Mouse (Mus musculus) midbrain, embryonic 11.5 days (tissue): Measurements from ENCODE around the gene Os9. TPM values are rescaled to one million over a fixed set of nuclear protein-coding genes. Genes with fewer than 3 reads are reported as not detected.
"Not testable (repeated sequence)": the region's sequence is repeated elsewhere in the genome, so short reads cannot be mapped to it uniquely, and the experiment has no call there.

Experiments used
- ATAC-seq: fragments of 200-750 bp; cut with Nextera tagmentation; 2 replicates; pipeline ENCODE4 v1.8.0; 2017; ENCODE audit warnings: moderate TSS enrichment, moderate library complexity; ENCODE audit not compliant: low FRiP score
- DNase-seq: peaks from one replicate; pipeline ENCODE4 v3.0.0; 2015; ENCODE audit warnings: low spot score; ENCODE audit errors: missing footprints
- H3K27ac ChIP-seq: fragments of 300-500 bp; sonication (generic); 2 replicates; pipeline ENCODE4 v1.5.1; 2014; ENCODE audit warnings: low read depth, low read length
- H3K27me3 ChIP-seq: fragments of 300-500 bp; sonication (generic); 2 replicates; pipeline ENCODE4 v1.6.1; 2014; ENCODE audit warnings: mild to moderate bottlenecking, low read length, moderate library complexity, mixed read lengths; ENCODE audit not compliant: control insufficient read depth, insufficient read depth
- H3K36me3 ChIP-seq: fragments of 300-500 bp; sonication (generic); 2 replicates; pipeline ENCODE4 v1.6.1; 2014; ENCODE audit warnings: mild to moderate bottlenecking, low read length, moderate library complexity, mixed read lengths; ENCODE audit not compliant: control insufficient read depth, insufficient read depth
- H3K4me1 ChIP-seq: fragments of 300-500 bp; sonication (generic); 2 replicates; pipeline ENCODE4 v1.6.1; 2014; ENCODE audit warnings: low read length; ENCODE audit not compliant: control insufficient read depth, insufficient read depth
- H3K4me2 ChIP-seq: fragments of 300-500 bp; sonication (generic); 2 replicates; pipeline ENCODE4 v1.6.1; 2014; ENCODE audit warnings: mild to moderate bottlenecking, moderate library complexity
- H3K4me3 ChIP-seq: fragments of 300-500 bp; sonication (generic); 2 replicates; pipeline ENCODE4 v1.5.1; 2014; ENCODE audit warnings: low read depth, low read length
- H3K9ac ChIP-seq: fragments of 300-500 bp; sonication (generic); 2 replicates; pipeline ENCODE4 v1.6.1; 2014; ENCODE audit warnings: low read length
- H3K9me3 ChIP-seq: fragments of 300-500 bp; sonication (generic); 2 replicates; pipeline ENCODE4 v1.6.1; 2016; ENCODE audit warnings: low read length; ENCODE audit not compliant: control insufficient read depth
- WGBS: fragments of 180-500 bp; shearing (Covaris S2); extraction: QIAGEN DNeasy Blood & Tissue Kit; methylation state at CpG from one replicate; pipeline ENCODE4 v1.1.7; 2014; 5-methylcytosine and 5-hydroxymethylcytosine counted together
- polyA plus RNA-seq: library from polyadenylated mRNA; unstranded; fragments of >200 nt; fragmentation: Nextera tagmentation; extraction: Ambion mirVana; gene quantifications from 2 replicates; pipeline ENCODE4 v1.2.1, GENCODE M21; 2014

The Os9 gene
- polyA plus RNA-seq, 1 experiment from 2014 or later, result 49.7 TPM

- DNase-seq, result no peak
- no peak for ATAC-seq
- WGBS, result 57% methylated on average over 4 of the region's 4 CpGs
- peaks cover 24% of the 10 kb centered on the region for H3K4me1 ChIP-seq
- H3K27me3 ChIP-seq, result peaks cover 19% of the 10 kb centered on the region
- H3K9ac ChIP-seq, result no peak overlapping the region
- no peak overlapping the region for H3K27ac ChIP-seq
- no peak overlapping the region for H3K4me2 ChIP-seq
- H3K9me3 ChIP-seq, result no peaks in the 10 kb centered on the region
- H3K36me3 ChIP-seq, result no peaks in the 10 kb centered on the region
- H3K4me3 ChIP-seq, result no peak overlapping the region
Observed at GRCm38 (mm10) chr10:127076082-127076481, 44.8 kb downstream of the Os9 start.

GRCm38 (mm10) chr10:127075651-127076050 lies 45.3 kb downstream of the Os9 start:
- H3K9ac ChIP-seq, result no peak overlapping the region
- H3K27me3 ChIP-seq, result peaks cover 15% of the 10 kb centered on the region
- H3K4me3 ChIP-seq, result no peak overlapping the region
- WGBS, result 83% methylated on average over 8 of the region's 8 CpGs
- H3K9me3 ChIP-seq, result no peaks in the 10 kb centered on the region
- H3K27ac ChIP-seq, result no peak overlapping the region
- peaks cover 19% of the 10 kb centered on the region for H3K4me1 ChIP-seq
- no peaks in the 10 kb centered on the region for H3K36me3 ChIP-seq
- ATAC-seq (no peak), DNase-seq (no peak)
- no peak overlapping the region for H3K4me2 ChIP-seq

GRCm38 (mm10) chr10:127075080-127075479 lies 45.9 kb downstream of the Os9 start, which contains the start of gene Agap2:
Gene Agap2 (plus strand): TSS chr10:127075284.
- peaks cover 9% of the 10 kb centered on the region for H3K27me3 ChIP-seq
- 68% methylated on average over 9 of the region's 9 CpGs for WGBS
- H3K36me3 ChIP-seq, result no peaks in the 10 kb centered on the region
- no peak within 1 kb of the TSS for H3K4me2 ChIP-seq
- H3K4me3 ChIP-seq, result no peak within 1 kb of the TSS
- no peak within 1 kb of the TSS for H3K27ac ChIP-seq
- H3K9me3 ChIP-seq, result no peaks in the 10 kb centered on the region
- H3K9ac ChIP-seq, result no peak within 1 kb of the TSS
- ATAC-seq (no peak), DNase-seq (no peak)
- peaks cover 15% of the 10 kb centered on the region for H3K4me1 ChIP-seq

- no peak overlapping the region for H3K9ac ChIP-seq
- no peaks in the 10 kb centered on the region for H3K9me3 ChIP-seq
- H3K4me3 ChIP-seq, result no peak overlapping the region
- no peaks in the 10 kb centered on the region for H3K27me3 ChIP-seq
- ATAC-seq (no peak), DNase-seq (no peak)
- peaks cover 18% of the 10 kb centered on the region for H3K4me1 ChIP-seq
- 97% methylated on average over 1 of the region's 1 CpGs for WGBS
- H3K4me2 ChIP-seq, result no peak overlapping the region
- H3K27ac ChIP-seq, result no peak overlapping the region
- H3K36me3 ChIP-seq, result no peaks in the 10 kb centered on the region
Observed at GRCm38 (mm10) chr10:127073981-127074380, 47.0 kb downstream of the Os9 start.

GRCm38 (mm10) chr10:127072969-127073368 lies 48.0 kb downstream of the Os9 start:
- H3K27ac ChIP-seq, result not testable (repeated sequence)

GRCm38 (mm10) chr10:127072270-127072669 lies 48.7 kb downstream of the Os9 start:
- H3K4me2 ChIP-seq, DNase-seq: not testable (repeated sequence)
- 88% methylated on average over 4 of the region's 4 CpGs for WGBS

More at GRCm38 (mm10) chr10:127072969-127073368, 48.0 kb downstream of the Os9 start:
- not testable (repeated sequence) for H3K4me3 ChIP-seq, ATAC-seq, DNase-seq, H3K4me2 ChIP-seq, H3K36me3 ChIP-seq, H3K27me3 ChIP-seq, H3K9ac ChIP-seq, H3K9me3 ChIP-seq
- WGBS, result 85% methylated on average over 2 of the region's 2 CpGs
- H3K4me1 ChIP-seq, result peaks cover 17% of the 10 kb centered on the region

GRCm38 (mm10) chr10:127071203-127071602 lies 49.7 kb downstream of the Os9 start:
- peaks cover 14% of the 10 kb centered on the region for H3K4me1 ChIP-seq
- peaks cover 15% of the 10 kb centered on the region for H3K36me3 ChIP-seq
- DNase-seq (no peak), ATAC-seq (no peak)
- H3K27ac ChIP-seq, result no peak overlapping the region
- WGBS, result 82% methylated on average over 9 of the region's 9 CpGs
- no peaks in the 10 kb centered on the region for H3K9me3 ChIP-seq
- peak overlapping the region; percentile 77 for H3K9ac ChIP-seq
- peak overlapping the region; percentile 79 for H3K4me2 ChIP-seq
- peak overlapping the region; percentile 63 for H3K4me3 ChIP-seq
- H3K27me3 ChIP-seq, result no peaks in the 10 kb centered on the region

More at GRCm38 (mm10) chr10:127072270-127072669, 48.7 kb downstream of the Os9 start:
- H3K36me3 ChIP-seq, ATAC-seq, H3K9me3 ChIP-seq, H3K27me3 ChIP-seq, H3K4me3 ChIP-seq, H3K9ac ChIP-seq, H3K27ac ChIP-seq: not testable (repeated sequence)
- peaks cover 14% of the 10 kb centered on the region for H3K4me1 ChIP-seq

- Histone ChIP-seq H3K27ac (peak within 1 kb of the TSS; percentile 88), H3K4me1 (peaks cover 14% of the 10 kb centered on the region), H3K27me3 (no peaks in the 10 kb centered on the region), H3K36me3 (peaks cover 23% of the 10 kb centered on the region), H3K4me2 (peak within 1 kb of the TSS; percentile 97), H3K4me3 (peak within 1 kb of the TSS; percentile 63), H3K9ac (peak within 1 kb of the TSS; percentile 79), H3K9me3 (no peaks in the 10 kb centered on the region)
- WGBS, result 3% methylated on average over 36 of the region's 36 CpGs
- DNase-seq (peak; percentile 99), ATAC-seq (peak; percentile 90)
Observed at GRCm38 (mm10) chr10:127070190-127071121, 50.5 kb downstream of the Os9 start, which contains the start of gene Tspan31. Gene Tspan31 (minus strand): TSS chr10:127070264.
